Mouse (Mus musculus): ENCODE data around the gene Fyn. TPM values are rescaled to one million over a fixed set of nuclear protein-coding genes. Genes with fewer than 3 reads are reported as not detected.

Gene Fyn
- polyA plus RNA-seq, 1 experiment from 2014 or later: 11.2 TPM

DNA sequence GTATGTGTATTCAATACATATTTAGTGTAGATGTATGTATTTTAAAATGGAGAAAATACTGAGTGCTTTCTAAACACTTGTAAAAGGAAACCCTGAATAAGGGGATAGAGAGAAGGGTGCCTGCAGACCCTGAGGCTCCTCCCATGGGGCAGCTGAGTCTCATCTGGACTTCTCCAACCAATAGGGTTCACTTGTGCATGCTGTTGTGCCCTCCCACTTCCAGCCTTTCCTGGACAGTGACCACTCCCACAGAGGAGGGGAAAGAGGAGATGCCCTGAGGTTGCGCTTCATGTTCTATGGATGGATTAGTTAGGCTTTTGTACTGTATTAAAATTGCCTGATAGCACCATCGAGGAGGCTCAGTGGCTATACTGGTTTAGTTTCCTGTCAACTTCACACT lies 213.7 kb downstream of the Fyn start:
- Histone ChIP-seq H3K27ac (replicated peaks) (no peak overlapping the region), H3K9me3 (no peaks in the 10 kb centered on the region), H3K4me3 (no peak overlapping the region), H3K36me3 (no peaks in the 10 kb centered on the region), H3K9ac (no peak overlapping the region), H3K27me3 (replicated peaks) (no peaks in the 10 kb centered on the region), H3K4me2 (no peak overlapping the region), H3K4me1 (peaks cover 19% of the 10 kb centered on the region)
- WGBS: 83% methylated on average over 2 of the region's 2 CpGs
- ATAC-seq (ENCODE audit: extremely low read depth, insufficient number of reproducible peaks, low FRiP score, low TSS enrichment): no peak

DNA sequence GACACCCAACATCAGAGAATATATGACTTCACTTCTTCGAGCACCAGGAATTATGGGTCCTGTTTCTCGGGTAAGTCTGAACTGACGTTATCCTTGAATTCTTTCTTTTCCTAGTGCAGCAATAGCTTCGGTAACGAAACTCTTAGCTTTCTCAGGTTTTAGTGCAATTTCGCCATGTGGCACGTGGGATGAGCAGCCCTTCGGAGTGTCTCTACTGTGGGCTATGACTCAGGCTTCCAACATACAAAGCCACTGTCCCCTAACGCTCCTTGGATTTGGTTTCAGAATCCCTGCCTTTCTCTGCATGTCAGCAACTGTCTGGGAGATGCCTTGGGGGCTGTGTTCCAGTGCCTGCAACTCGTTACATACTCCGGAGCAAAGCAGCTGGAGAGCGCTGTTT lies 215.1 kb downstream of the Fyn start:
- no peak overlapping the region for H3K4me2 ChIP-seq
- peaks cover 23% of the 10 kb centered on the region for H3K4me1 ChIP-seq
- no peak overlapping the region for H3K4me3 ChIP-seq
- H3K27me3 ChIP-seq (replicated peaks): no peaks in the 10 kb centered on the region
- H3K36me3 ChIP-seq: no peaks in the 10 kb centered on the region
- WGBS: 76% methylated on average over 12 of the region's 12 CpGs
- H3K9me3 ChIP-seq: no peaks in the 10 kb centered on the region
- H3K27ac ChIP-seq (replicated peaks): no peak overlapping the region
- H3K9ac ChIP-seq: no peak overlapping the region
- no peak for ATAC-seq (ENCODE audit: extremely low read depth, insufficient number of reproducible peaks, low FRiP score, low TSS enrichment)

DNA sequence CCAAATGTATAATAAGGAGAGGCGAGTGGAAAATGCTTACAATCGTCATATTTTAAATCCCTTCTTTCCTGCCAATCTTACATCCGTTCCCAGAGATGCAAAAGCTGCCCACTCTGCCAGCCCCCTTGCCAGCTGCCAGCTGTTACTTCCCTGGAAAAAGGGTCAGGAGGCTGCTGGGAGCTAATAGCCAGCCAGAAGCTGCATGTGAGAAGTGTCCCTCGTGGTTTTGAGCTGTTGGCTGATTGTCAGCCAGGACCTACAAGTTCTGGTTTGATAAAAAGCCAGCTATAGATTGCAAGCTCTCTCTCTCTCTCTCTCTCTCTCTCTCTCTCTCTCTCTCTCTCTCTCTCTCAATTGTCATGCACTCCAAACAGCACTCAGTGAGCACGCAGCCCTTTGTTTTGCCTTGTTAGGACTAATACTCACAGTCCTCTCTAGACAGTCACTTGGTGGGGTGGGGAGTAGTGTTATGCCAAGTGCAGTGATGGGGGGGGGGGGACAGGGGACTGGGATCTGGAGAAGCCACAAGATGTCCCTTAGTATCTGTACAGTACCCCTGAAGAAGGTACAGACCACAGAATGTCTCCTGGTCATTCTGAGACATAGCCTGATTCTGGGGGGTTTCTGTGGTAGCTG lies 218.8 kb downstream of the Fyn start:
- WGBS: 48% methylated on average over 5 of the region's 5 CpGs

DNA sequence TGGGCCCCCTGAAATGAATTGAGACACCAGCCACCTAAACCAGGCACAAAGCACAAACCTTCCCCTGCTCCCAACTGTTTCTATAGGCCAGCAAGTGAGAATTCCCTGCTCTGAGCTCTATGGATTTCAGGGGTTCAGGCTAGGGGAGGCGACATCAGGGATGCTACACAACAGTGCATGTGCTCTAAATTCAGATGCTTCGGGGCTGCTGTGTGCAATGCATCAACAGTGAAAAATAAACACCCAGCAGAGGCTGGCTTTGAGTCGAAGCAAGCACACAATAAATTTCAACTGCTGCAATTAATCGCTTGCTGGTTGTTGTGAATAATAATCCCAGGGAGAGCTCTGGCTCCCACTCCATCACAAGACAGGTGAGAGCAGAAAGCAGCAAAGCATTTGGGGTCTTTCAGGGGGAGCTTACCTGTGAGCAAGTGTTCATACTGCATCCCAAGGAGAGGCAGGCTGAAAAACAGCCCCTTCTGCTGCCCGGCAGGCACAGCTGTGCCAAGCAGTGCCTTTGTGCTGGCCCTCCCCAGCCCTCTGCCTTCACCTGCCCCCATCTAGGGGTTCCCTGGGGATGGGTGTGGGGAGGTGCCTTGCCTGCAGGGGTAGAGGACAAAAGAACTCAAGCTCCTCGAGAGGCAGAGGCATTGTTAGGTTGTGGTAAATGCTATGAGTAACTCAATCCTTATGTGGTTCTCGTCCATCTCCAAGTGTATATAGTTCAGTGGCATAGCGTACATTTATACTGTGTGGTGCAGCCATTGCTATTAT lies 219.5 kb downstream of the Fyn start:
- Histone ChIP-seq H3K9ac (no peak overlapping the region), H3K27ac (replicated peaks) (no peak overlapping the region)

More for the DNA sequence above, 218.8 kb downstream of the Fyn start:
- Histone ChIP-seq H3K4me3 (no peak overlapping the region), H3K4me1 (peaks cover 13% of the 10 kb centered on the region), H3K9ac (no peak overlapping the region), H3K27ac (replicated peaks) (peak overlapping the region; percentile 7; the same call in 1 of the 2 replicates), H3K9me3 (no peaks in the 10 kb centered on the region), H3K36me3 (no peaks in the 10 kb centered on the region), H3K27me3 (replicated peaks) (no peaks in the 10 kb centered on the region), H3K4me2 (no peak overlapping the region)
- ATAC-seq (ENCODE audit: extremely low read depth, insufficient number of reproducible peaks, low FRiP score, low TSS enrichment): no peak

DNA sequence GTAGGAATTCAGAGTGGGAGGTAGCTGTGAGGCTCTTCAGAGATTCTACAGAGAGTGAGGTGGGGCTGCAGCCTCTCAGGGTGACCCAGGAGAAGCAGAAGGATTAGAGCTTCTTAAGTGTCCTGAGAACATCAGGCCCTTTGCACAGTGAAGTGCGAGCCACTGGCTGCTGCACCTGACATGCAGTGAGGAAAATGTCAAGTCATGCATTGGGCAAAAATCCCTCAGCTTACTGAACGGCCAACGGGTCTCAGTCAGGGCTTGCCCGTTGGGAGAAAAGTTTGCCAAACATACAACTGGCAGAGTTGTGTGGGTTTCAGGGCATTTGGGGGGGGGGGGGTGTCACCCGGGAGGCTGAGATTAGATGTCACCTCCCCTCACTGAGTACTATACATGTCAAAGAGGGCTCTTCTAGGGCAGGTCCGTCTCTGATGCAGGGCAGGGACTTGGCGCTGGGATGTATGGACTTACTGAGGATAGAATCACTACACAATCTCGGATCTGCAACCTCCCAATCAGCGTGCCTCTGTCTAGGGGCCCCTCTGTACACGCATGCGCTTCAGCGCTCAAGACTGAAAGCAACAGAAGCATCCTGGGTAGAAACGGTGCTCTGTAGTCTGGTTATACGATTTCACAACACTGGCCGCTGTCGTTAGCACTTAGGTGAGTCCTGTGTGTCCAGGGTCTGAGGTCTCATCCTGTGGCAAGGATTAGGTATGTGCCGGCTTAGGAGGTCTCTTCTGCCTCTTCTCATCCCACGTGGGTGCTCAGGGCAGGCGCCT lies 221.3 kb downstream of the Fyn start:
- Histone ChIP-seq H3K27ac (replicated peaks) (no peak overlapping the region), H3K9me3 (peaks cover 10% of the 10 kb centered on the region; the same call in 1 of the 2 replicates), H3K4me2 (no peak overlapping the region), H3K4me1 (peaks cover 13% of the 10 kb centered on the region), H3K36me3 (0 out of 2 replicates have a peak, but pooled peaks cover 2% of the 10 kb centered on the region), H3K9ac (no peak overlapping the region), H3K27me3 (replicated peaks) (no peaks in the 10 kb centered on the region), H3K4me3 (no peak overlapping the region)
- ATAC-seq (ENCODE audit: extremely low read depth, insufficient number of reproducible peaks, low FRiP score, low TSS enrichment): no peak
- 78% methylated on average over 19 of the region's 19 CpGs for WGBS

More for the DNA sequence above, 219.5 kb downstream of the Fyn start:
- Histone ChIP-seq H3K4me3 (no peak overlapping the region), H3K4me1 (peaks cover 13% of the 10 kb centered on the region), H3K4me2 (no peak overlapping the region), H3K27me3 (replicated peaks) (no peaks in the 10 kb centered on the region), H3K36me3 (no peaks in the 10 kb centered on the region), H3K9me3 (0 out of 2 replicates have a peak, but pooled peaks cover 2% of the 10 kb centered on the region)
- ATAC-seq (ENCODE audit: extremely low read depth, insufficient number of reproducible peaks, low FRiP score, low TSS enrichment): no peak
- WGBS: 82% methylated on average over 8 of the region's 8 CpGs

DNA sequence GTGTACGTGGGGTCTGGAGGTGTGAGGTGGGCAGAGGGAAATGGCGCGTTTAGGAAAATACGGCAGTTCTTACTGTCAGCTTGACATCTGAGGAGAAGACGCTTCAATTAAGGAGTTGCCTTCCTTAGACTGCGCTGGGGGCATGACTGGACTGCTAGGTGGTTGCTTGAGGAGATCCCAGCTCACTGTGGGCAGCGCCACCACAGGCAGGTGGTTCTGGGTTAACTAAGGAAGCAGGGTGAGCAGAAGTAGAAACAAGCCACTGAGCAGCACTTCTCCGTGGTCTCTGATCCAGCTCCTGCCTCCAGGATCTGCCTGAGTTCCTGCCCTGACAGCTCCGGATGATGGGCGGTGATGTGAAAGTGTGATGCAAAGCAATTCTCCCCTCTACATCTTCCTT lies 222.0 kb downstream of the Fyn start:
- Histone ChIP-seq H3K9ac (no peak overlapping the region), H3K27ac (replicated peaks) (no peak overlapping the region), H3K4me1 (peaks cover 15% of the 10 kb centered on the region), H3K4me3 (no peak overlapping the region), H3K4me2 (no peak overlapping the region), H3K27me3 (replicated peaks) (no peaks in the 10 kb centered on the region), H3K9me3 (peaks cover 10% of the 10 kb centered on the region; the same call in 1 of the 2 replicates), H3K36me3 (0 out of 2 replicates have a peak, but pooled peaks cover 2% of the 10 kb centered on the region)
- WGBS: 78% methylated on average over 10 of the region's 10 CpGs
- ATAC-seq (ENCODE audit: extremely low read depth, insufficient number of reproducible peaks, low FRiP score, low TSS enrichment): no peak

DNA sequence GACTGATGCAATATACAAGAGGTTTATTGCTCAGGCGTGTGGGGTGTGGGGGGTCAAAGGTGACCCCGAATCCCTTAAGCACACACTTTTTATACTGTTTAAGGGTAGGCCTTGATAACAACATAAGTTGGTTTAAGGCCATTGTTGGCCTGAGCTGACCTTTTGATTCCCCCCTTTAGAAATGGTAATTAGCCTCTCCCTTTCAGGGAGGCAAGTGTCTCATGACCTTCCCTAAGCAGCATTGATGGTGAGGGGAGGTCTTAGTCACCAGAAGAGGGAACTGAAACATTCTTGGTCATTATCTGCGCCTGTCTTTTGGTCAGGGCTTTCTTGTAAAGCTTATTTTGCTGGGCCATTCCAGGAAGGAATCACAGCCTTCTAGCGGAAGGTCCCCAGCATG lies 223.8 kb downstream of the Fyn start:
- no peak overlapping the region for H3K4me3 ChIP-seq
- H3K27ac ChIP-seq (replicated peaks): no peak overlapping the region
- no peaks in the 10 kb centered on the region for H3K27me3 ChIP-seq (replicated peaks)
- ATAC-seq (ENCODE audit: extremely low read depth, insufficient number of reproducible peaks, low FRiP score, low TSS enrichment): no peak
- 84% methylated on average over 4 of the region's 4 CpGs for WGBS
- H3K4me2 ChIP-seq: no peak overlapping the region
- no peak overlapping the region for H3K9ac ChIP-seq
- peaks cover 10% of the 10 kb centered on the region; the same call in 1 of the 2 replicates for H3K9me3 ChIP-seq
- H3K36me3 ChIP-seq: 0 out of 2 replicates have a peak, but pooled peaks cover 2% of the 10 kb centered on the region
- H3K4me1 ChIP-seq: peaks cover 18% of the 10 kb centered on the region

DNA sequence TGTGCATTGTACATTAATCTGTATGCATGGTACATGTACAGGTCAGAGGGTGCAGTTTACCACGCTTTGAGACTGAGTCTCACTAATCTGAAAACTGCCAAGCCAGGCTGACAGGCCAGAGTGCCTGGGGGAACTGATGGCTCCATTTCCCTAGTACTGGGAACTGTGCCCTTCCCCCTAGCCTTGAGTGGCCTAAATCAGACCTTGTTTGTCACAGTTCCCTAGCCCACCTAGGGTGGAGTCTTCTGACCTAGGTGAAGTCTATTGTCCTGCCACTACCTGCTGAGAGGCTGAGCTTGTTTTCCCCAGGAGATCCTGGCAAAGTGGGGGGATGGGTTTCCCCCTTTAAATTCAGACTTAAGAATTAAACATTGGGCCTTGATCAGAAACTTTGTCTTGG lies 226.1 kb downstream of the Fyn start:
- Histone ChIP-seq H3K27me3 (replicated peaks) (no peaks in the 10 kb centered on the region), H3K36me3 (0 out of 2 replicates have a peak, but pooled peaks cover 2% of the 10 kb centered on the region), H3K9ac (no peak overlapping the region), H3K4me2 (no peak overlapping the region), H3K4me1 (peaks cover 18% of the 10 kb centered on the region), H3K9me3 (peaks cover 10% of the 10 kb centered on the region; the same call in 1 of the 2 replicates), H3K27ac (replicated peaks) (no peak overlapping the region), H3K4me3 (no peak overlapping the region)
- ATAC-seq (ENCODE audit: extremely low read depth, insufficient number of reproducible peaks, low FRiP score, low TSS enrichment): no peak
- WGBS: 64% methylated on average over 1 of the region's 1 CpGs

DNA sequence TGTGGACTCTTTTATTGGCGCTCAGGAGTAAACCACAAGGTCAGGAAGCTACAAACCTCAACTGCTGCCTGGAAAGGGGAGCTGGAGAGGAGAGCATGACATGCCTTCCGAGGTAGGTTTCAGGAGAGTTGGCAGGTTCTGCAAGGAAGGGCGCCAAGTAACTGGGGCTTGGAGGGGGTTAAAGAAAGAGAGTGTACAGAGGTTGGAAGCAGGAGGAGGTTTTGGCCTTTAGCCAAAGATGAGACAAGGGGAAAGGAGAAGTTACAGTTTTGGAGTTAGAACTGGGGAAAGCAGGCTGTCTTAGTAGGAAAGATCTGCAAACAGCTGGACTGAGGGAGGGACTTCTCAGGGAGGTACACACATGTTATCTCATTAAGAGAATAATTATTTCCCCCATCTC lies 227.2 kb downstream of the Fyn start:
- WGBS: 55% methylated on average over 3 of the region's 3 CpGs
- Histone ChIP-seq H3K9me3 (peaks cover 10% of the 10 kb centered on the region; the same call in 1 of the 2 replicates), H3K4me2 (no peak overlapping the region), H3K4me3 (no peak overlapping the region), H3K27me3 (replicated peaks) (no peaks in the 10 kb centered on the region), H3K36me3 (0 out of 2 replicates have a peak, but pooled peaks cover 2% of the 10 kb centered on the region), H3K4me1 (peaks cover 18% of the 10 kb centered on the region), H3K9ac (no peak overlapping the region), H3K27ac (replicated peaks) (peak overlapping the region; percentile 38; the same call in 1 of the 2 replicates)
- no peak for ATAC-seq (ENCODE audit: extremely low read depth, insufficient number of reproducible peaks, low FRiP score, low TSS enrichment)

DNA sequence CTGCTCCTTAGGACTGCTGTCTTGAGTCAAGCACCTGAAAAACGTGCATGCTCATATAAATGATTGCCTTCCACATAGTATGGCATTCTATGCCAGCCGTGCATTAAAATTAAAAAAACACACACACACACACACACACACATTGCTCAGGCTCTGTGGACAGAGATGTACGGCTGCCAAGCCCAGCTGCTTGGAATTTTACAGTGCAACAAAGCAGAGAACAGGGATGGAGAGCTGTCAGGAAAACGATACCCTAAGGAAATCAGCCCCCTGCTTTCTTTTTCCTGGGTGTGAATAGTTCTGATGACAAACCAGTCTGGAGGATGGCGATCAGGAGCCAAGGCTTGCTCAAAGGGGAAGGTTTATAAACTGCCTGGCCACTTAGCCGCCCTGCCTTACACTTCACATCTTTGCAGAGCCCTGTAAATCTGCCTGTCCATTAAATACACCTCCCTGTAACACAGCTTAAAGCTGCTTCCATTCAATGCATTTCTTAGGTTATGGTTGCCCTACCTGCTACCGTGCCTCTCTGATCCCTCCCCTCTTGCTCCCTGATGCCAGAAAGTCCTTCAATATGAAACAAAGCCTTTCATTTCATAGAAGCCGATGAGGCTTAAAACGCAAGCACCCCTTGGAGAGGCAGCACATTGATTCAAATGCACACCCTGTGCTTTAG lies 228.6 kb downstream of the Fyn start:
- no peak for ATAC-seq (ENCODE audit: extremely low read depth, insufficient number of reproducible peaks, low FRiP score, low TSS enrichment)
- Histone ChIP-seq H3K27ac (replicated peaks) (no peak overlapping the region), H3K4me1 (peaks cover 18% of the 10 kb centered on the region)

More for the DNA sequence above, 228.6 kb downstream of the Fyn start:
- H3K9me3 ChIP-seq: peaks cover 10% of the 10 kb centered on the region; the same call in 1 of the 2 replicates
- H3K9ac ChIP-seq: no peak overlapping the region
- 54% methylated on average over 9 of the region's 9 CpGs for WGBS
- no peaks in the 10 kb centered on the region for H3K27me3 ChIP-seq (replicated peaks)
- H3K36me3 ChIP-seq: 0 out of 2 replicates have a peak, but pooled peaks cover 2% of the 10 kb centered on the region
- no peak overlapping the region for H3K4me2 ChIP-seq
- no peak overlapping the region for H3K4me3 ChIP-seq

All from heart, embryonic 13.5 days (tissue).